Mouse (Mus musculus) hindbrain, embryonic 11.5 days (tissue): Measurements from ENCODE around the gene Zfp292. TPM values are rescaled to one million over a fixed set of nuclear protein-coding genes. Genes with fewer than 3 reads are reported as not detected.
A peak's percentile ranks its signal among the peaks of the same experiment; 100 is the strongest.
"Not testable (repeated sequence)": the region's sequence is repeated elsewhere in the genome, so short reads cannot be mapped to it uniquely, and the experiment has no call there.

Experiments used
- ATAC-seq: fragments of 200-750 bp; cut with Nextera tagmentation; 2 replicates; pipeline ENCODE4 v1.8.0; 2017; ENCODE audit warnings: mild to moderate bottlenecking, moderate TSS enrichment, moderate library complexity; ENCODE audit not compliant: low FRiP score
- DNase-seq: peaks from one replicate; pipeline ENCODE4 v3.0.0-alpha.2; 2015; ENCODE audit warnings: low spot score
- H3K27ac ChIP-seq: fragments of 300-500 bp; sonication (generic); 2 replicates; pipeline ENCODE4 v1.5.1; 2014; ENCODE audit warnings: mild to moderate bottlenecking, low read depth, low read length
- H3K27me3 ChIP-seq: fragments of 300-500 bp; sonication (generic); 2 replicates; pipeline ENCODE4 v1.6.1; 2014; ENCODE audit warnings: mild to moderate bottlenecking, low read length, moderate library complexity, mixed read lengths; ENCODE audit not compliant: control insufficient read depth, insufficient read depth
- H3K36me3 ChIP-seq: fragments of 300-500 bp; sonication (generic); 2 replicates; pipeline ENCODE4 v1.6.1; 2014; ENCODE audit warnings: mild to moderate bottlenecking, low read length, moderate library complexity, mixed read lengths; ENCODE audit not compliant: control insufficient read depth, insufficient read depth
- H3K4me1 ChIP-seq: fragments of 300-500 bp; sonication (generic); replicated peaks from 2 replicates; pipeline ENCODE4 v1.6.1; 2014; ENCODE audit warnings: low read length, mixed read lengths; ENCODE audit not compliant: control insufficient read depth, insufficient read depth
- H3K4me2 ChIP-seq: fragments of 300-500 bp; sonication (generic); replicated peaks from 2 replicates; pipeline ENCODE4 v1.6.1; 2014; ENCODE audit warnings: mild to moderate bottlenecking, low read depth, low read length
- H3K4me3 ChIP-seq: fragments of 300-500 bp; sonication (generic); 2 replicates; pipeline ENCODE4 v1.5.1; 2014; ENCODE audit warnings: low read depth, low read length
- H3K9ac ChIP-seq: fragments of 300-500 bp; sonication (generic); 2 replicates; pipeline ENCODE4 v1.6.1; 2014; ENCODE audit warnings: low read depth, low read length
- H3K9me3 ChIP-seq: fragments of 300-500 bp; sonication (generic); 2 replicates; pipeline ENCODE4 v1.6.1; 2016; ENCODE audit warnings: low read length; ENCODE audit not compliant: control insufficient read depth
- WGBS: fragments of 180-500 bp; shearing (Covaris S2); extraction: QIAGEN DNeasy Blood & Tissue Kit; methylation state at CpG from one replicate; pipeline ENCODE4 v1.1.7; 2014; 5-methylcytosine and 5-hydroxymethylcytosine counted together
- polyA plus RNA-seq: library from polyadenylated mRNA; unstranded; fragments of >200 nt; fragmentation: Nextera tagmentation; extraction: Ambion mirVana; gene quantifications from 2 replicates; pipeline ENCODE4 v1.2.1, GENCODE M21; 2014

The Zfp292 gene
- polyA plus RNA-seq, 1 experiment from 2014 or later, result 42.4 TPM

- ATAC-seq, result no peak
- no peaks in the 10 kb centered on the region for H3K27me3 ChIP-seq
- no peak overlapping the region for H3K9ac ChIP-seq
- no peaks in the 10 kb centered on the region for H3K36me3 ChIP-seq
- peak; percentile 11 for DNase-seq
- 62% methylated on average over 5 of the region's 5 CpGs for WGBS
- no peak overlapping the region for H3K4me3 ChIP-seq
- H3K27ac ChIP-seq, result no peak overlapping the region
- H3K4me1 ChIP-seq, result no peaks in the 10 kb centered on the region
- no peaks in the 10 kb centered on the region for H3K9me3 ChIP-seq
- H3K4me2 ChIP-seq, result no peak overlapping the region
Measured at GRCm38 (mm10) chr4:34905396-34905795, 22.6 kb upstream of the Zfp292 start.

GRCm38 (mm10) chr4:34901582-34901981 lies 18.8 kb upstream of the Zfp292 start:
- not testable (repeated sequence) for H3K9me3 ChIP-seq, H3K27ac ChIP-seq, H3K4me3 ChIP-seq, H3K36me3 ChIP-seq, H3K4me1 ChIP-seq, ATAC-seq, H3K27me3 ChIP-seq, DNase-seq, H3K9ac ChIP-seq, H3K4me2 ChIP-seq
- WGBS, result 70% methylated on average over 3 of the region's 3 CpGs

- no peak for ATAC-seq
- Histone ChIP-seq H3K9me3 (no peaks in the 10 kb centered on the region), H3K4me2 (no peak overlapping the region)
Measured at GRCm38 (mm10) chr4:34901166-34901565, 18.4 kb upstream of the Zfp292 start.

GRCm38 (mm10) chr4:34900155-34900554 lies 17.4 kb upstream of the Zfp292 start:
- ATAC-seq (no peak), DNase-seq (no peak)
- Histone ChIP-seq H3K4me3 (no peak overlapping the region), H3K27me3 (no peaks in the 10 kb centered on the region), H3K27ac (no peak overlapping the region), H3K9ac (no peak overlapping the region), H3K4me2 (no peak overlapping the region), H3K36me3 (no peaks in the 10 kb centered on the region), H3K4me1 (no peaks in the 10 kb centered on the region), H3K9me3 (no peaks in the 10 kb centered on the region)
- WGBS, result 62% methylated on average over 9 of the region's 9 CpGs

More at GRCm38 (mm10) chr4:34901166-34901565, 18.4 kb upstream of the Zfp292 start:
- no peaks in the 10 kb centered on the region for H3K27me3 ChIP-seq
- no peaks in the 10 kb centered on the region for H3K36me3 ChIP-seq
- H3K9ac ChIP-seq, result no peak overlapping the region
- no peaks in the 10 kb centered on the region for H3K4me1 ChIP-seq
- 73% methylated on average over 4 of the region's 4 CpGs for WGBS
- no peak overlapping the region for H3K27ac ChIP-seq
- no peak overlapping the region for H3K4me3 ChIP-seq
- no peak for DNase-seq

- no peak overlapping the region for H3K9ac ChIP-seq
- no peaks in the 10 kb centered on the region for H3K4me1 ChIP-seq
- ATAC-seq (no peak), DNase-seq (no peak)
- no peak overlapping the region for H3K27ac ChIP-seq
- H3K4me3 ChIP-seq, result no peak overlapping the region
- no peaks in the 10 kb centered on the region for H3K27me3 ChIP-seq
- H3K9me3 ChIP-seq, result no peaks in the 10 kb centered on the region
- H3K4me2 ChIP-seq, result no peak overlapping the region
- no peaks in the 10 kb centered on the region for H3K36me3 ChIP-seq
- WGBS, result 93% methylated on average over 1 of the region's 1 CpGs
Measured at GRCm38 (mm10) chr4:34899322-34899721, 16.6 kb upstream of the Zfp292 start.

GRCm38 (mm10) chr4:34898497-34898896 lies 15.7 kb upstream of the Zfp292 start:
- H3K9ac ChIP-seq, result no peak overlapping the region
- H3K4me1 ChIP-seq, result no peaks in the 10 kb centered on the region
- DNase-seq (no peak), ATAC-seq (no peak)
- WGBS, result 77% methylated on average over 2 of the region's 2 CpGs
- H3K27ac ChIP-seq, result no peak overlapping the region
- no peaks in the 10 kb centered on the region for H3K27me3 ChIP-seq
- H3K9me3 ChIP-seq, result no peaks in the 10 kb centered on the region
- H3K4me3 ChIP-seq, result no peak overlapping the region
- no peak overlapping the region for H3K4me2 ChIP-seq
- no peaks in the 10 kb centered on the region for H3K36me3 ChIP-seq

- H3K9ac ChIP-seq, result no peak within 1 kb of the TSS
- H3K36me3 ChIP-seq, result no peaks in the 10 kb centered on the region
- no peak within 1 kb of the TSS for H3K27ac ChIP-seq
- ATAC-seq (no peak), DNase-seq (no peak)
- peaks cover 6% of the 10 kb centered on the region for H3K27me3 ChIP-seq
- 82% methylated on average over 1 of the region's 1 CpGs for WGBS
- no peaks in the 10 kb centered on the region for H3K9me3 ChIP-seq
- no peak within 1 kb of the TSS for H3K4me2 ChIP-seq
- H3K4me1 ChIP-seq, result no peaks in the 10 kb centered on the region
- H3K4me3 ChIP-seq, result no peak within 1 kb of the TSS
Measured at GRCm38 (mm10) chr4:34893479-34893878, 10.7 kb upstream of the Zfp292 start, which contains the start of gene Cga. Gene Cga (plus strand): TSS chr4:34893779.

GRCm38 (mm10) chr4:34889812-34890185 lies 7.0 kb upstream of the Zfp292 start:
- Histone ChIP-seq H3K9ac (no peak overlapping the region), H3K9me3 (no peaks in the 10 kb centered on the region), H3K4me1 (no peaks in the 10 kb centered on the region), H3K36me3 (no peaks in the 10 kb centered on the region), H3K27ac (no peak overlapping the region), H3K4me2 (no peak overlapping the region), H3K4me3 (no peak overlapping the region), H3K27me3 (peaks cover 8% of the 10 kb centered on the region)
- DNase-seq (no peak), ATAC-seq (no peak)
- WGBS, result 25% methylated on average over 2 of the region's 2 CpGs

GRCm38 (mm10) chr4:34889101-34889811 lies 6.5 kb upstream of the Zfp292 start:
- Histone ChIP-seq H3K36me3 (no peaks in the 10 kb centered on the region), H3K4me1 (no peaks in the 10 kb centered on the region), H3K9ac (no peak overlapping the region), H3K27me3 (peaks cover 8% of the 10 kb centered on the region), H3K9me3 (no peaks in the 10 kb centered on the region), H3K4me3 (no peak overlapping the region), H3K4me2 (no peak overlapping the region), H3K27ac (no peak overlapping the region)
- WGBS, result 7% methylated on average over 15 of the region's 15 CpGs
- DNase-seq, result no peak
- ATAC-seq, result no peak
